In genomic region chr12:28674038-28674720, GRCm38 (mm10) we compare ENCODE assay signal across 8 mouse cellular contexts. TPM values are rescaled to one million over a fixed set of nuclear protein-coding genes. Genes with fewer than 3 reads are reported as not detected.
DNase-seq lines count a peak whose midpoint lies in the region; ATAC-seq lines count a peak whose summit lies in the region.

No protein-coding gene starts in this region.

- no peak for ATAC-seq in forebrain, embryonic 11.5 days (replicated peaks; ENCODE audit: low FRiP score)
- no peak for ATAC-seq in forebrain, embryonic 16.5 days
- no peak for ATAC-seq in neural tube, embryonic 11.5 days (ENCODE audit: insufficient read depth, low FRiP score, low TSS enrichment)
- no peak for ATAC-seq in limb, embryonic 13.5 days (ENCODE audit: low FRiP score, low read depth)
- no peak for ATAC-seq in stomach, embryonic 16.5 days (ENCODE audit: insufficient read depth, low FRiP score)

- no peak for DNase-seq in forebrain, embryonic 11.5 days (ENCODE audit: low spot score)
- DNase-seq in neural tube, embryonic 11.5 days (ENCODE audit: low spot score): peak; percentile 7
- DNase-seq in neural tube, embryonic 10.5 days (ENCODE audit: extremely low spot score, low spot score): no peak
- no peak for DNase-seq in left cerebral cortex, adult 9 months (ENCODE audit: low spot score in 2 of 2)
- no peak for DNase-seq in adrenal gland, adult 2 months

- no peak overlapping the region for H3K4me3 ChIP-seq in forebrain, embryonic 11.5 days (ENCODE audit: low read depth, low read length)
- H3K4me3 ChIP-seq in forebrain, embryonic 16.5 days (replicated peaks; ENCODE audit: low read length): no peak overlapping the region
- no peak overlapping the region for H3K4me3 ChIP-seq in neural tube, embryonic 11.5 days (ENCODE audit: low read depth, low read length)
- no peak overlapping the region; the same call in 1 of the 2 replicates for H3K4me3 ChIP-seq in limb, embryonic 13.5 days
- H3K4me3 ChIP-seq in stomach, embryonic 16.5 days (replicated peaks; ENCODE audit: low read length): peak overlapping the region; percentile 72; the same call in 1 of the 2 replicates

- H3K36me3 ChIP-seq in forebrain, embryonic 11.5 days (ENCODE audit: control insufficient read depth, insufficient read depth, low read length): no peaks in the 10 kb centered on the region; the same call in 1 of the 2 replicates
- no peaks in the 10 kb centered on the region for H3K36me3 ChIP-seq in forebrain, embryonic 16.5 days (ENCODE audit: control insufficient read depth, insufficient read depth)
- H3K36me3 ChIP-seq in neural tube, embryonic 11.5 days (ENCODE audit: control insufficient read depth, insufficient read depth, low read length): no peaks in the 10 kb centered on the region; the same call in 1 of the 2 replicates
- peaks cover 20% of the 10 kb centered on the region for H3K36me3 ChIP-seq in limb, embryonic 13.5 days
- peaks cover 8% of the 10 kb centered on the region for H3K36me3 ChIP-seq in stomach, embryonic 16.5 days (ENCODE audit: control insufficient read depth, insufficient read depth, low read length)

- no peaks in the 10 kb centered on the region for H3K27me3 ChIP-seq in forebrain, embryonic 11.5 days (ENCODE audit: control insufficient read depth, insufficient read depth, low read length)
- H3K27me3 ChIP-seq in forebrain, embryonic 16.5 days (replicated peaks; ENCODE audit: control insufficient read depth, insufficient read depth, low read length): no peaks in the 10 kb centered on the region
- H3K27me3 ChIP-seq in neural tube, embryonic 11.5 days (ENCODE audit: control insufficient read depth, insufficient read depth, low read length): no peaks in the 10 kb centered on the region
- H3K27me3 ChIP-seq in limb, embryonic 13.5 days: no peaks in the 10 kb centered on the region
- no peaks in the 10 kb centered on the region for H3K27me3 ChIP-seq in stomach, embryonic 16.5 days (ENCODE audit: control insufficient read depth, insufficient read depth, low read length)

- no peaks in the 10 kb centered on the region for H3K9me3 ChIP-seq in forebrain, embryonic 11.5 days (ENCODE audit: control insufficient read depth, low read length)
- no peaks in the 10 kb centered on the region for H3K9me3 ChIP-seq in forebrain, embryonic 16.5 days (ENCODE audit: control insufficient read depth, low read length)
- no peaks in the 10 kb centered on the region; the same call in 1 of the 2 replicates for H3K9me3 ChIP-seq in neural tube, embryonic 11.5 days (ENCODE audit: control insufficient read depth, low read length)
- H3K9me3 ChIP-seq in limb, embryonic 13.5 days: no peaks in the 10 kb centered on the region
- no peaks in the 10 kb centered on the region for H3K9me3 ChIP-seq in stomach, embryonic 16.5 days (replicated peaks; ENCODE audit: control insufficient read depth, low read length)

- peak overlapping the region; percentile 49; the same call in 1 of the 2 replicates for H3K4me2 ChIP-seq in forebrain, embryonic 11.5 days (ENCODE audit: low read depth, low read length, severe bottlenecking)
- H3K4me2 ChIP-seq in forebrain, embryonic 16.5 days (ENCODE audit: low read length): no peak overlapping the region
- H3K4me2 ChIP-seq in neural tube, embryonic 11.5 days (ENCODE audit: low read depth): no peak overlapping the region
- H3K4me2 ChIP-seq in limb, embryonic 13.5 days (replicated peaks): peak overlapping the region; percentile 62
- peak overlapping the region; percentile 85 for H3K4me2 ChIP-seq in stomach, embryonic 16.5 days (ENCODE audit: low read depth, low read length)

- H3K9ac ChIP-seq in forebrain, embryonic 11.5 days (ENCODE audit: low read length): no peak overlapping the region
- no peak overlapping the region for H3K9ac ChIP-seq in forebrain, embryonic 16.5 days (replicated peaks; ENCODE audit: low read depth, low read length)
- H3K9ac ChIP-seq in neural tube, embryonic 11.5 days (ENCODE audit: low read length): no peak overlapping the region; the same call in 1 of the 2 replicates
- no peak overlapping the region; the same call in 1 of the 2 replicates for H3K9ac ChIP-seq in limb, embryonic 13.5 days
- H3K9ac ChIP-seq in stomach, embryonic 16.5 days (ENCODE audit: low read length): peak overlapping the region; percentile 83; the same call in 1 of the 2 replicates

- 88% methylated on average over 10 of the region's 10 CpGs for whole genome bisulfite sequencing in forebrain, embryonic 11.5 days
- WGBS in forebrain, embryonic 16.5 days: 90% methylated on average over 10 of the region's 10 CpGs
- WGBS in neural tube, embryonic 11.5 days: 86% methylated on average over 10 of the region's 10 CpGs
- 78% methylated on average over 10 of the region's 10 CpGs for WGBS in limb, embryonic 13.5 days
- 81% methylated on average over 10 of the region's 10 CpGs for WGBS in stomach, embryonic 16.5 days

- H3K4me1 ChIP-seq in forebrain, embryonic 11.5 days (replicated peaks; ENCODE audit: control insufficient read depth, insufficient read depth, low read length): peaks cover 6% of the 10 kb centered on the region
- peaks cover 10% of the 10 kb centered on the region for H3K4me1 ChIP-seq in forebrain, embryonic 16.5 days (replicated peaks; ENCODE audit: control insufficient read depth, insufficient read depth, low read length)
- peaks cover 6% of the 10 kb centered on the region; the same call in 1 of the 2 replicates for H3K4me1 ChIP-seq in neural tube, embryonic 11.5 days (ENCODE audit: control insufficient read depth, insufficient read depth, low read length)
- peaks cover 13% of the 10 kb centered on the region for H3K4me1 ChIP-seq in limb, embryonic 13.5 days
- H3K4me1 ChIP-seq in stomach, embryonic 16.5 days (ENCODE audit: control insufficient read depth, insufficient read depth, low read length): peaks cover 13% of the 10 kb centered on the region

- no peak overlapping the region for H3K27ac ChIP-seq in forebrain, embryonic 11.5 days (ENCODE audit: low read depth, low read length)
- no peak overlapping the region for H3K27ac ChIP-seq in forebrain, embryonic 16.5 days (ENCODE audit: low read length)
- H3K27ac ChIP-seq in neural tube, embryonic 11.5 days (ENCODE audit: low read depth, low read length): no peak overlapping the region
- no peak overlapping the region; the same call in 1 of the 2 replicates for H3K27ac ChIP-seq in limb, embryonic 13.5 days
- peak overlapping the region; percentile 92; the same call in 1 of the 2 replicates for H3K27ac ChIP-seq in stomach, embryonic 16.5 days (ENCODE audit: low read length)

RNA-seq across cellular contexts. Expression of gene Adi1, which starts 0.9 kb away (rescaled TPM):
- polyA plus RNA-seq in forebrain, embryonic 11.5 days (2014; fragmentation: Nextera tagmentation; extraction: Ambion mirVana): 54.6 and 56.9 TPM in 2 replicates
- 40.4 and 44.3 TPM in 2 replicates for polyA plus RNA-seq in forebrain, embryonic 16.5 days (2015; fragmentation: Nextera tagmentation; extraction: Ambion mirVana)
- polyA plus RNA-seq in neural tube, embryonic 11.5 days (2014; fragmentation: Nextera tagmentation; extraction: Ambion mirVana): 43.8 and 48.8 TPM in 2 replicates
- 65.3 and 66.0 TPM in 2 replicates for polyA plus RNA-seq in limb, embryonic 13.5 days (2015; fragmentation: Nextera tagmentation; extraction: Ambion mirVana)
- 80.7 and 85.1 TPM in 2 replicates for polyA plus RNA-seq in stomach, embryonic 16.5 days (2015; fragmentation: Nextera tagmentation; extraction: Ambion mirVana)
- total RNA-seq in adrenal gland, adult 2 months (2021): 10 to 100 TPM; 80.5 to 83.4 TPM
- 10.6 and 12.3 TPM in 2 replicates for polyA plus RNA-seq in adrenal gland, adult 2 months (2012; rRNA removed)

RNA-seq across cellular contexts. Expression of gene Rnaseh1, which starts 24.8 kb away (rescaled TPM):
- 27.6 and 30.4 TPM in 2 replicates for polyA plus RNA-seq in forebrain, embryonic 11.5 days (2014; fragmentation: Nextera tagmentation; extraction: Ambion mirVana)
- polyA plus RNA-seq in forebrain, embryonic 16.5 days (2015; fragmentation: Nextera tagmentation; extraction: Ambion mirVana): 27.9 and 30.6 TPM in 2 replicates
- polyA plus RNA-seq in neural tube, embryonic 11.5 days (2014; fragmentation: Nextera tagmentation; extraction: Ambion mirVana): 25.7 and 28.5 TPM in 2 replicates
- 31.8 and 32.3 TPM in 2 replicates for polyA plus RNA-seq in limb, embryonic 13.5 days (2015; fragmentation: Nextera tagmentation; extraction: Ambion mirVana)
- polyA plus RNA-seq in stomach, embryonic 16.5 days (2015; fragmentation: Nextera tagmentation; extraction: Ambion mirVana): 27.2 and 28.3 TPM in 2 replicates
- total RNA-seq in adrenal gland, adult 2 months (2021): 10 to 100 TPM in 1 of 2 experiments, 1 to 10 TPM in 1; 9.5 to 14.7 TPM
- polyA plus RNA-seq in adrenal gland, adult 2 months (2012; rRNA removed): 4.0 and 5.1 TPM in 2 replicates

RNA-seq across cellular contexts. Expression of gene Rps7, which starts 38.4 kb away (rescaled TPM):
- polyA plus RNA-seq in forebrain, embryonic 11.5 days (2014; fragmentation: Nextera tagmentation; extraction: Ambion mirVana): 626 and 751 TPM in 2 replicates
- polyA plus RNA-seq in forebrain, embryonic 16.5 days (2015; fragmentation: Nextera tagmentation; extraction: Ambion mirVana): 419 and 461 TPM in 2 replicates
- polyA plus RNA-seq in neural tube, embryonic 11.5 days (2014; fragmentation: Nextera tagmentation; extraction: Ambion mirVana): 639 and 701 TPM in 2 replicates
- polyA plus RNA-seq in limb, embryonic 13.5 days (2015; fragmentation: Nextera tagmentation; extraction: Ambion mirVana): 682 and 708 TPM in 2 replicates
- polyA plus RNA-seq in stomach, embryonic 16.5 days (2015; fragmentation: Nextera tagmentation; extraction: Ambion mirVana): 463 and 682 TPM in 2 replicates
- total RNA-seq in adrenal gland, adult 2 months (2021): 100 to 1,000 TPM; 166 to 524 TPM
- 79.2 and 83.3 TPM in 2 replicates for polyA plus RNA-seq in adrenal gland, adult 2 months (2012; rRNA removed)

RNA-seq across cellular contexts. Expression of gene Colec11, which starts 51.0 kb away (rescaled TPM):
- not detected in 2 replicates for polyA plus RNA-seq in forebrain, embryonic 11.5 days (2014; fragmentation: Nextera tagmentation; extraction: Ambion mirVana)
- polyA plus RNA-seq in forebrain, embryonic 16.5 days (2015; fragmentation: Nextera tagmentation; extraction: Ambion mirVana): 0.34 and 0.60 TPM in 2 replicates
- 0.16 and 0.39 TPM in 2 replicates for polyA plus RNA-seq in neural tube, embryonic 11.5 days (2014; fragmentation: Nextera tagmentation; extraction: Ambion mirVana)
- polyA plus RNA-seq in limb, embryonic 13.5 days (2015; fragmentation: Nextera tagmentation; extraction: Ambion mirVana): 0.17 and 0.31 TPM in 2 replicates
- polyA plus RNA-seq in stomach, embryonic 16.5 days (2015; fragmentation: Nextera tagmentation; extraction: Ambion mirVana): 1.5 and 1.6 TPM in 2 replicates
- total RNA-seq in adrenal gland, adult 2 months (2021): 1 to 10 TPM; 4.1 to 4.5 TPM
- 1.9 and 2.2 TPM in 2 replicates for polyA plus RNA-seq in adrenal gland, adult 2 months (2012; rRNA removed)

Comparison
In these comparisons a context has a peak if more than half of its experiments do, and no peak if none do; other contexts are left out.
1. H3K4me2 ChIP-seq: peak in forebrain, embryonic 11.5 days (single experiment), limb, embryonic 13.5 days (single experiment) and stomach, embryonic 16.5 days (single experiment); none in forebrain, embryonic 16.5 days (single experiment) and neural tube, embryonic 11.5 days (single experiment).